Mouse (Mus musculus): ENCODE results near the gene Scn2b.

DNA sequence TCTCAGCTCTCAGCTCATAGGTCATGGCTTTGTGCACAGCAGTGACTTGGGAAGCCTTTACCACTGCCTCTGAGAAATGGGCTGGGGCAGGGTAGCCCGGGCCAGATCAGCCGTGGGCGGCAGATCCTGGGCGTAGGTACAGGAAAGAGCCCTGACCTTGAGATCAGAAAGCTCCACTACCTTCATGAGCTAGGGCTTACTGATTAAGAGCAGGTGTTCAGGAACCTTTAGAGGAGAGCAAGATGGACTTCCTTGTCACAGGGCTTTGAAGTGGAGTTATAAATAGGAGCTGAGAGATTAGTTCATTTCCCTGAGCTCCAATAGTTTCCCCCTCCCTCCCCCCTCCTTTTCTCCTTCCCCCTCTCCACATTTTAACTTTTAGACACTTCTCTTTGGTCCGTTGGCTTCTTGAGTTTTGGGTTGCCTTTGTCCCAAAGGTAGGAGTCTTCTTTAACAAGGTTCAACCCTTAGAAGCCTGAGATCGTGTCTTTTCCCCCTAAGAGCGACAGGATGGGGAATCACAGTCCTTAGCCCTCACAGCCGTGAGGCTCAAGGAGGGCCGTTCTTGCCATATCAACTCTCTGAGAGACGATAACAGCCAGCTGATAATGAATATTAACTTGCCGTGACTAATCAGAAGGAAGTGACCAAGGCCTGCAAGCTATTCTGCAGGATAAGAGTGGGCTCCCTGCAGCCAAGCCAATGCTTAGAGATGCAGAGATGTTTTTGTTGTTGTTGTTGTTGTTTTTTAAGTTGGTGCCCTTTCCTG is 14.2 kb upstream of the Scn2b start:
- TF ChIP-seq CTCF (IDR thresholded peaks at IDR 0.05; ENCODE audit: low read depth, low read length) (no peak), POLR2A (IDR thresholded peaks at IDR 0.05; ENCODE audit: extremely low read depth, insufficient read depth, low read length) (no peak)
